Mouse (Mus musculus): ENCODE measurements around the gene Olfr1217. TPM values are rescaled to one million over a fixed set of nuclear protein-coding genes. Genes with fewer than 3 reads are reported as not detected.
"Not testable (repeated sequence)": the region's sequence is repeated elsewhere in the genome, so short reads cannot be mapped to it uniquely, and the experiment has no call there.

Olfr1217 gene
- not detected in 2 replicates for polyA plus RNA-seq (2015; fragmentation: Nextera tagmentation; extraction: Ambion mirVana)

DNA sequence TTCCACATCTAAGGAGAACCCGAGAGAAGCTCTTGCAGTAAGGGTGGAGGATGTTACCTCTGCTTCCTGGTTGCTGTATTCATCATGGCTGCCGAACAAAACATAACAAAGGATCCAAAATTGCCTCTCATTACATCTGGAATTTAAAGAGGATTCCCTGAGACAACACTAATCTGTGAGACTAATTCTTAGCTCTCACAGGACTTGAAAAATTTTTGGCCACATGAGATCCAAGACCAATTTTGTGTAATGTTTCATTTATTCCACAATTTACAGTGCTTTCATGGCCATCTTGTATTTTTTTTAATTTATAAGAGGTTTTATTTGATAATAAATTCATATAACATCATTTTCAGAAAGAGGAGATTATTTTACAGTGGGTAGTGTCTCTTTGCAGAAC is at the start of gene Olfr1217:
Gene Olfr1217 (minus strand): TSS at position 101 of the 400 bp plus-strand sequence.
- no peak within 1 kb of the TSS for H3K27ac ChIP-seq
- no peaks in the 10 kb centered on the region for H3K9me3 ChIP-seq
- no peak within 1 kb of the TSS for H3K4me2 ChIP-seq
- no peaks in the 10 kb centered on the region for H3K36me3 ChIP-seq
- 63% methylated on average over 2 of the region's 2 CpGs for WGBS
- no peaks in the 10 kb centered on the region for H3K27me3 ChIP-seq (replicated peaks)
- ATAC-seq (ENCODE audit: insufficient read depth, low FRiP score, low read depth): no peak
- H3K4me3 ChIP-seq (replicated peaks): no peak within 1 kb of the TSS
- H3K9ac ChIP-seq: no peak within 1 kb of the TSS
- no peaks in the 10 kb centered on the region for H3K4me1 ChIP-seq

DNA sequence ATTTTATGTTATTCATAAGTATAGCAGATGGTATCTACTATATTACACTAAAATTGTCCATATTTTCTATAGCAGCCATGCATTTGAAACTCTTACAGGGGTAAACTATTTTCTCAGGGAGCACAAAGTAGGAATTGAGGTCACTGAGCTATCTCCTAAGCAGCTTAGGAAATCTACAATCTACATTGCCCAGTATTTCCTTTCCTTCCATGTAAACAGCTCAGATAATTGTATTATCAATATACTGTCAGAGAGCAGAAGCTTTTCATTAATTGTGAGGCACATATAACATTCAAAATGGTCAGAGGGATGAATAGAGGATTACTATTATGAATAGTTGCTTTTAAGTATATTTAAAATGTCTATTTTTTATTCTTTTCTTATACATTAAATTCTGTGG is 49.6 kb upstream of the Olfr1217 start:
- ATAC-seq (ENCODE audit: insufficient read depth, low FRiP score, low read depth): no peak
- H3K27ac ChIP-seq: no peak overlapping the region
- H3K36me3 ChIP-seq: no peaks in the 10 kb centered on the region
- no peak overlapping the region for H3K9ac ChIP-seq
- H3K4me3 ChIP-seq (replicated peaks): no peak overlapping the region
- H3K9me3 ChIP-seq: no peaks in the 10 kb centered on the region
- H3K4me1 ChIP-seq: no peaks in the 10 kb centered on the region
- H3K27me3 ChIP-seq (replicated peaks): no peaks in the 10 kb centered on the region
- no peak overlapping the region for H3K4me2 ChIP-seq

DNA sequence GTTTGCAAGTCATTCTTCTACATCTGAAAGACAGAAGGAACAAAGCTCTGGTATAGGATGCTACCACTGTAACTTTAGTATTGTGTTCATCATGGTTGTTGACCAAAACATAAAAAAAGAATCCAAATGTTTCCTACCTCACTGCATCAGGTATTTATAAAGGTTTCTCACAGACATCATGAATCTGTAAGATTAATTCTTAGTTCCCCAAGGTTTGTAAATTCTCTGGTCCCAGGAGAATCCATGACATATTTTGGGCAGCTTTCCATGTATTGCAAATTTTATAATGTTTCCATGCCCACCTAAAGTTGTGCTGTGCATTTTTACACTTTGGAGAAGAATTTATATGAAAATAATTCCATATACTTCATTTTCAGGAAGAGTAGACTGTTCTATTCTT is 29.2 kb upstream of the Olfr1217 start, which contains the start of gene Olfr1218:
Gene Olfr1218 (minus strand): TSS at position 101 of the 400 bp plus-strand sequence.
- Histone ChIP-seq H3K27me3 (replicated peaks) (no peaks in the 10 kb centered on the region), H3K4me3 (replicated peaks) (no peak within 1 kb of the TSS), H3K4me1 (no peaks in the 10 kb centered on the region), H3K27ac (no peak within 1 kb of the TSS), H3K4me2 (no peak within 1 kb of the TSS), H3K36me3 (no peaks in the 10 kb centered on the region), H3K9me3 (no peaks in the 10 kb centered on the region), H3K9ac (no peak within 1 kb of the TSS)
- ATAC-seq (ENCODE audit: insufficient read depth, low FRiP score, low read depth): no peak

DNA sequence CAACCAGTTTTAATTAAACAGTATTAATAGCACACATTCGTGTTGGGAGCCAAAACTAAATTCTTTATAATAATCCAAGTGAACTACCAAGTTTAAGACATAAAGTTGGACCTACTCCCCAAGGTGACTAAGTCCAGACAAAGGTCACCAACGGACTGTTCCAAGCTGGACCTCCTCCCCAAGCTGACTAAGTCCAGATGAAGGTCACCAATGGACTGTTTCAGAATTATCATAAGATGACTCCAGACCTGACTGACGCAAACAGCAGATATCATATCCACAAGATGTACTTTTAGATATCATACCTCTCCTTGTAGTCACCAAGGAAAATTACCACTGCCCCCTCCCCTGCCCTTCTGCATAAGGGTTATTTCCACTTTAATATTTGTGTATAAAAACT is 10.4 kb downstream of the Olfr1217 start:
- 68% methylated on average over 3 of the region's 3 CpGs for WGBS
- ATAC-seq (ENCODE audit: insufficient read depth, low FRiP score, low read depth); H3K27ac ChIP-seq; H3K4me2 ChIP-seq; H3K9ac ChIP-seq; H3K9me3 ChIP-seq; H3K4me3 ChIP-seq (replicated peaks); H3K27me3 ChIP-seq (replicated peaks); H3K4me1 ChIP-seq; H3K36me3 ChIP-seq: not testable (repeated sequence)

DNA sequence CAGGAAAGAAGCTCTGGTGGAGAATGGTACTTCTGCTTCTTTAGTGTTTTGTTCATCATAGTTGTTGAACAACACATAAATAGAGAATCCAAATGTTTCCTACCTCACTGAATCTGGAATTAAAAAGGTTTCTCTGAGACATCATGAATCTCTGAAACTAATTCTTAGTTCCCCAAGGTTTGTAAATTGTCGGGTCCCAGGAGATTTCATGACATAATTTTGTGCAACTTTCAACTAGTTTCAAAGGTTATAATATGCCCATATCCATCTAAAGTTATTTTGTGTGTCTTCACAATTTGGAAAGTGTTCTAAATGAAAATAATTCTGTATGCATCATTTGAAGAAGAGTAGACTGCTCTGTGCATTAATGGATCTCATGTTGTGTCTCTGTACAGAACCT is 13.6 kb downstream of the Olfr1217 start, which contains the start of gene Olfr1216:
Gene Olfr1216 (minus strand): TSS at position 101 of the 400 bp plus-strand sequence.
- 76% methylated on average over 1 of the region's 1 CpGs for WGBS
- no peak for ATAC-seq (ENCODE audit: insufficient read depth, low FRiP score, low read depth)
- Histone ChIP-seq H3K9me3 (no peaks in the 10 kb centered on the region), H3K4me3 (replicated peaks) (no peak within 1 kb of the TSS), H3K36me3 (no peaks in the 10 kb centered on the region), H3K27me3 (replicated peaks) (no peaks in the 10 kb centered on the region), H3K4me2 (no peak within 1 kb of the TSS), H3K9ac (no peak within 1 kb of the TSS), H3K4me1 (no peaks in the 10 kb centered on the region), H3K27ac (no peak within 1 kb of the TSS)

DNA sequence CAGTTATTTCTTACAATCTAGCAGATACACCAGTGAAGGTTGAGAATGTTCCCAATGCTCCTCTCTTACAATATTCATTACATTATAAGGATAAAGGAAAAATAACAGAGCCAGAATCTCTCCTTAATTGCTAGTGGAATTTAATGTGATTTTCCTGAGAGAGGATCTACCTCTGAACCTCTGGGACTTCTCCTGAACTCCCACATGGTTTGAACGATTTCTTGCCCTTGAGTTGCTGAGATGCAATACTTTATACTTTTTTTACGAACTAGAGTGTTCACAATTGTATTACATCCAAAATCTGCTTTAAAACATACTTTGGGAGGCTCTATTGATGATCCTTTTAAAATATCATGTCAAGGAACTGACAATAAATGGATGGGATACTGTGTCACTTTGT is 25.0 kb downstream of the Olfr1217 start, which contains the start of gene Olfr1215:
Gene Olfr1215 (minus strand): TSS at position 101 of the 400 bp plus-strand sequence.
- Histone ChIP-seq H3K4me3 (replicated peaks) (no peak within 1 kb of the TSS), H3K27me3 (replicated peaks) (no peaks in the 10 kb centered on the region), H3K9ac (no peak within 1 kb of the TSS), H3K4me2 (no peak within 1 kb of the TSS), H3K9me3 (no peaks in the 10 kb centered on the region), H3K4me1 (no peaks in the 10 kb centered on the region), H3K27ac (no peak within 1 kb of the TSS), H3K36me3 (no peaks in the 10 kb centered on the region)
- ATAC-seq (ENCODE audit: insufficient read depth, low FRiP score, low read depth): no peak
- 69% methylated on average over 2 of the region's 2 CpGs for WGBS

DNA sequence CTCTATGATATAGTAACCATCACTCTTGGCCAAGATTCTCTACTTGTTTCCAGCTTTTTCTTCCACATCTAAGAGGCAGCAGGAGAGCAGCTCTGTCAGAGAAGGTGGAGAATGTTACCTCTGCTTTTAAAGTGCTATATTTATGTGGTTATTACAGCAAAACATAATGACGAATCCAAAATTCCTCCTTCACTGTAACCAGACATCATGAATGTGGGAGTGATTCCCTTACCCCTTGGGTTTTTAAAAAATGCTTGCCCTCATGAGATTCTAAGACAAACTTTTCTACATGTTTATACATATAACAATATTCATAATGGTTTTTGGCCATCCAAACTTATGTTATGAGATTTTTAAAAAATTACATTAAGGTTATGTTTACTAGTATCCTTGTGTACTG is 39.3 kb downstream of the Olfr1217 start, which contains the start of gene Olfr1214:
Gene Olfr1214 (minus strand): TSS at position 101 of the 400 bp plus-strand sequence.
- H3K27ac ChIP-seq: no peak within 1 kb of the TSS
- no peak within 1 kb of the TSS for H3K4me2 ChIP-seq
- no peak within 1 kb of the TSS for H3K9ac ChIP-seq
- no peaks in the 10 kb centered on the region for H3K36me3 ChIP-seq
- 65% methylated on average over 1 of the region's 1 CpGs for WGBS
- H3K4me3 ChIP-seq (replicated peaks): no peak within 1 kb of the TSS
- H3K9me3 ChIP-seq: no peaks in the 10 kb centered on the region
- no peaks in the 10 kb centered on the region for H3K4me1 ChIP-seq
- no peaks in the 10 kb centered on the region for H3K27me3 ChIP-seq (replicated peaks)
- no peak for ATAC-seq (ENCODE audit: insufficient read depth, low FRiP score, low read depth)

DNA sequence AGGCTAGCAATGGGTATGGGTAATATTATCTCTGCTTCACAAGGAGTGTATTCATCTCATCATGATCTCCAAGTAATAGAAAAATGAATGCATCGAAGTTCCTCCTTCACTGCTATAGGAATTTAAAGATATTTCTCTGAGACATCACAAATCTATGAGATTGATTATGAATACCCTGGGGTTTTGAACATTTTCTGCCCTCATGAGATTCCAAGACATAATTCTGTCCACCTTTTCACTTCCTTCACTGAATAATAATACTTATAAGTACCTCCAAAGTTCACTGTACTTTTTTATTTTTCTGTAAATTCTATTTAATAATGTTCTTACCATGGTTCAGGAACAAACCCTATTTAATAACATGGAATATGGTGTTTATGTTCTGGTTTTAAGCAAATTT is 51.7 kb downstream of the Olfr1217 start, which contains the start of gene Gm13762:
Gene Gm13762 (minus strand): TSS at position 101 of the 400 bp plus-strand sequence.
- 74% methylated on average over 1 of the region's 1 CpGs for WGBS
- no peak within 1 kb of the TSS for H3K4me3 ChIP-seq (replicated peaks)
- ATAC-seq (ENCODE audit: insufficient read depth, low FRiP score, low read depth): no peak

More for the DNA sequence above, 51.7 kb downstream of the Olfr1217 start, which contains the start of gene Gm13762:
- no peak within 1 kb of the TSS for H3K9ac ChIP-seq
- no peaks in the 10 kb centered on the region for H3K36me3 ChIP-seq
- H3K27me3 ChIP-seq (replicated peaks): no peaks in the 10 kb centered on the region
- H3K4me1 ChIP-seq: no peaks in the 10 kb centered on the region
- H3K9me3 ChIP-seq: no peaks in the 10 kb centered on the region
- H3K27ac ChIP-seq: no peak within 1 kb of the TSS
- no peak within 1 kb of the TSS for H3K4me2 ChIP-seq

Other genes starting within 250 kb of the Olfr1217 start
- gene Olfr1201, start 239.0 kb downstream of the Olfr1217 start, polyA plus RNA-seq (2015; fragmentation: Nextera tagmentation; extraction: Ambion mirVana): not detected in 2 replicates
- gene Olfr1202, start 217.6 kb downstream of the Olfr1217 start, polyA plus RNA-seq (2015; fragmentation: Nextera tagmentation; extraction: Ambion mirVana): not detected in 2 replicates
- not detected in 2 replicates for gene Olfr1205, start 202.3 kb downstream of the Olfr1217 start, polyA plus RNA-seq (2015; fragmentation: Nextera tagmentation; extraction: Ambion mirVana)
- gene Olfr1204, start 182.8 kb downstream of the Olfr1217 start, polyA plus RNA-seq (2015; fragmentation: Nextera tagmentation; extraction: Ambion mirVana): not detected in 2 replicates
- not detected in 2 replicates for gene Olfr1206, start 168.8 kb downstream of the Olfr1217 start, polyA plus RNA-seq (2015; fragmentation: Nextera tagmentation; extraction: Ambion mirVana)
- not detected in 2 replicates for gene Olfr1208, start 129.8 kb downstream of the Olfr1217 start, polyA plus RNA-seq (2015; fragmentation: Nextera tagmentation; extraction: Ambion mirVana)
- not detected in 2 replicates for gene Olfr1209, start 116.9 kb downstream of the Olfr1217 start, polyA plus RNA-seq (2015; fragmentation: Nextera tagmentation; extraction: Ambion mirVana)
- gene Olfr1211, start 94.0 kb downstream of the Olfr1217 start, polyA plus RNA-seq (2015; fragmentation: Nextera tagmentation; extraction: Ambion mirVana): not detected in 2 replicates
- not detected in 2 replicates for gene Olfr1212, start 78.1 kb downstream of the Olfr1217 start, polyA plus RNA-seq (2015; fragmentation: Nextera tagmentation; extraction: Ambion mirVana)
- not detected in 2 replicates for gene Gm13762, start 51.8 kb downstream of the Olfr1217 start, polyA plus RNA-seq (2015; fragmentation: Nextera tagmentation; extraction: Ambion mirVana)
- not detected in 2 replicates for gene Olfr1214, start 39.4 kb downstream of the Olfr1217 start, polyA plus RNA-seq (2015; fragmentation: Nextera tagmentation; extraction: Ambion mirVana)
- gene Olfr1215, start 25.1 kb downstream of the Olfr1217 start, polyA plus RNA-seq (2015; fragmentation: Nextera tagmentation; extraction: Ambion mirVana): not detected in 2 replicates
- not detected in 2 replicates for gene Olfr1216, start 13.7 kb downstream of the Olfr1217 start, polyA plus RNA-seq (2015; fragmentation: Nextera tagmentation; extraction: Ambion mirVana)
- gene Olfr1218, start 29.1 kb upstream of the Olfr1217 start, polyA plus RNA-seq (2015; fragmentation: Nextera tagmentation; extraction: Ambion mirVana): not detected in 2 replicates
- not detected in 2 replicates for gene Olfr1219, start 51.4 kb upstream of the Olfr1217 start, polyA plus RNA-seq (2015; fragmentation: Nextera tagmentation; extraction: Ambion mirVana)
- not detected in 2 replicates for gene Olfr1220, start 74.8 kb upstream of the Olfr1217 start, polyA plus RNA-seq (2015; fragmentation: Nextera tagmentation; extraction: Ambion mirVana)
- not detected in 2 replicates for gene Olfr1221, start 85.2 kb upstream of the Olfr1217 start, polyA plus RNA-seq (2015; fragmentation: Nextera tagmentation; extraction: Ambion mirVana)
- not detected in 2 replicates for gene Olfr1222, start 101.0 kb upstream of the Olfr1217 start, polyA plus RNA-seq (2015; fragmentation: Nextera tagmentation; extraction: Ambion mirVana)
- gene Olfr1223, start 119.5 kb upstream of the Olfr1217 start, polyA plus RNA-seq (2015; fragmentation: Nextera tagmentation; extraction: Ambion mirVana): not detected in 2 replicates
- not detected in 2 replicates for gene Olfr1224-ps1, start 132.0 kb upstream of the Olfr1217 start, polyA plus RNA-seq (2015; fragmentation: Nextera tagmentation; extraction: Ambion mirVana)
- not detected in 2 replicates for gene Olfr1225, start 142.6 kb upstream of the Olfr1217 start, polyA plus RNA-seq (2015; fragmentation: Nextera tagmentation; extraction: Ambion mirVana)
- gene Olfr1226, start 168.0 kb upstream of the Olfr1217 start, polyA plus RNA-seq (2015; fragmentation: Nextera tagmentation; extraction: Ambion mirVana): not detected in 2 replicates
- gene Olfr1228, start 222.0 kb upstream of the Olfr1217 start, polyA plus RNA-seq (2015; fragmentation: Nextera tagmentation; extraction: Ambion mirVana): not detected in 2 replicates

Measured in stomach, embryonic 15.5 days (tissue).